Mouse (Mus musculus) G1E (cell line): ENCODE data around the gene Cdkn1b. TPM values are rescaled to one million over a fixed set of nuclear protein-coding genes. Genes with fewer than 3 reads are reported as not detected.

Experiments
- ATAC-seq: 2 replicates; pipeline ENCODE4 v1.8.0; 2016; ENCODE audit warnings: mild to moderate bottlenecking; ENCODE audit not compliant: insufficient number of reproducible peaks, poor library complexity, low FRiP score, severe bottlenecking; ENCODE audit errors: extremely low read depth
- DNase-seq: peaks from one replicate; pipeline ENCODE4 v3.0.0; 2012; ENCODE audit warnings: low spot score
- H3K27me3 ChIP-seq: 2 replicates; pipeline ENCODE4 v1.6.1; 2012; ENCODE audit warnings: mild to moderate bottlenecking, low read length, inconsistent platforms; ENCODE audit not compliant: insufficient read depth
- H3K36me3 ChIP-seq: replicated peaks from 2 replicates; pipeline ENCODE3; 2012; ENCODE audit warnings: mild to moderate bottlenecking, inconsistent platforms
- H3K4me1 ChIP-seq: 2 replicates; pipeline ENCODE4 v1.6.1; 2012; ENCODE audit warnings: low read depth, low read length, inconsistent platforms, mixed read lengths; ENCODE audit not compliant: insufficient read depth
- H3K4me3 ChIP-seq: 2 replicates; pipeline ENCODE4 v1.5.1; 2012; ENCODE audit warnings: low read depth, mild to moderate bottlenecking, inconsistent platforms, low read length, moderate library complexity, mixed read lengths
- H3K9me3 ChIP-seq: replicated peaks from 2 replicates; pipeline ENCODE4 v1.6.1; 2012; ENCODE audit warnings: inconsistent platforms
- CTCF ChIP-seq: IDR thresholded peaks from 2 replicates; pipeline ENCODE4 v1.5.1; 2012; ENCODE audit warnings: low read depth, low read length, inconsistent platforms, mixed read lengths
- GATA1 ChIP-seq: IDR thresholded peaks from 2 replicates; pipeline ENCODE4 v1.6.1; 2012; ENCODE audit warnings: borderline replicate concordance, low read length, inconsistent platforms, mixed read lengths
- GATA2 ChIP-seq: IDR thresholded peaks from 2 replicates; pipeline ENCODE4 v1.6.1; 2012; ENCODE audit warnings: low read depth, low read length, inconsistent platforms, borderline replicate concordance
- POLR2AphosphoS5 ChIP-seq: IDR thresholded peaks from 2 replicates; pipeline ENCODE4 v1.6.1; 2012; ENCODE audit warnings: low read depth, low read length, inconsistent platforms; ENCODE audit not compliant: insufficient replicate concordance
- TAL1 ChIP-seq: conservative IDR thresholded peaks from 2 replicates; pipeline ENCODE4 v1.6.1; 2012; ENCODE audit warnings: low read depth, low read length, inconsistent platforms, mixed read lengths
- polyA plus RNA-seq: library from polyadenylated mRNA; stranded (reverse); fragments of >175 nt; gene quantifications from 2 replicates; pipeline ENCODE4 v1.2.3, GENCODE M21; 2012
- total RNA-seq, 2 experiments: library from RNA; stranded (forward) in 1 of 2; stranded (reverse) in 1 of 2; fragments of 200-1000 nt in 1 of 2; fragments of >200 nt in 1 of 2; fragmentation: Nextera tagmentation in 1 of 2; gene quantifications; 2 replicates each; pipeline ENCODE4 v1.2.3; 2014 to 2017

The Cdkn1b gene
- total and polyA plus RNA-seq, 3 experiments = 34.8 to 88.8 (median 87.1) TPM

GRCm38 (mm10) chr6:134898095-134898965, 21.9 kb upstream of the Cdkn1b start, which contains the start of gene Gpr19:
TSS of gene Gpr19 (minus strand) at chr6:134898578.
- H3K36me3 ChIP-seq = peaks cover 26% of the 10 kb centered on the region
- H3K27me3 ChIP-seq = no peaks in the 10 kb centered on the region
- no peak for TF ChIP-seq GATA1
- no peak for TF ChIP-seq POLR2AphosphoS5
- TF ChIP-seq GATA2 = no peak
- TF ChIP-seq TAL1 = no peak
- TF ChIP-seq CTCF = no peak
- peak within 1 kb of the TSS; percentile 84 for H3K4me3 ChIP-seq
- ATAC-seq (peak; percentile 60), DNase-seq (peak; percentile 77)
- peaks cover 30% of the 10 kb centered on the region for H3K4me1 ChIP-seq
- no peaks in the 10 kb centered on the region for H3K9me3 ChIP-seq

GRCm38 (mm10) chr6:134903368-134903767, 16.8 kb upstream of the Cdkn1b start:
- ATAC-seq (no peak), DNase-seq (no peak)
- TF ChIP-seq GATA2 (no peak), TAL1 (no peak), POLR2AphosphoS5 (no peak), CTCF (no peak), GATA1 (no peak)
- no peaks in the 10 kb centered on the region for H3K36me3 ChIP-seq
- H3K4me1 ChIP-seq = peaks cover 17% of the 10 kb centered on the region
- H3K27me3 ChIP-seq = no peaks in the 10 kb centered on the region
- H3K9me3 ChIP-seq = no peaks in the 10 kb centered on the region
- no peak overlapping the region for H3K4me3 ChIP-seq

GRCm38 (mm10) chr6:134903891-134904884, 16.0 kb upstream of the Cdkn1b start:
- DNase-seq (no peak), ATAC-seq (no peak)
- Histone ChIP-seq H3K4me3 (no peak overlapping the region), H3K4me1 (peaks cover 16% of the 10 kb centered on the region), H3K36me3 (no peaks in the 10 kb centered on the region), H3K27me3 (no peaks in the 10 kb centered on the region), H3K9me3 (no peaks in the 10 kb centered on the region)
- TF ChIP-seq POLR2AphosphoS5 (no peak), CTCF (no peak), GATA2 (no peak), TAL1 (no peak), GATA1 (no peak)

GRCm38 (mm10) chr6:134905811-134906210, 14.4 kb upstream of the Cdkn1b start:
- Histone ChIP-seq H3K4me3 (no peak overlapping the region), H3K27me3 (no peaks in the 10 kb centered on the region), H3K4me1 (peaks cover 7% of the 10 kb centered on the region), H3K9me3 (no peaks in the 10 kb centered on the region), H3K36me3 (no peaks in the 10 kb centered on the region)
- DNase-seq (no peak), ATAC-seq (no peak)
- TF ChIP-seq GATA1 (no peak), POLR2AphosphoS5 (no peak), CTCF (no peak), TAL1 (no peak), GATA2 (no peak)

- Histone ChIP-seq H3K27me3 (no peaks in the 10 kb centered on the region), H3K4me3 (no peak overlapping the region), H3K36me3 (no peaks in the 10 kb centered on the region), H3K4me1 (peaks cover 43% of the 10 kb centered on the region), H3K9me3 (no peaks in the 10 kb centered on the region)
- DNase-seq (no peak), ATAC-seq (no peak)
- TF ChIP-seq GATA1 (no peak), CTCF (no peak), GATA2 (no peak), POLR2AphosphoS5 (no peak), TAL1 (no peak)
Observed at GRCm38 (mm10) chr6:134914523-134914922, 5.7 kb upstream of the Cdkn1b start.

GRCm38 (mm10) chr6:134916641-134917040, 3.6 kb upstream of the Cdkn1b start:
- H3K36me3 ChIP-seq = no peaks in the 10 kb centered on the region
- no peaks in the 10 kb centered on the region for H3K27me3 ChIP-seq
- DNase-seq = peak; percentile 16
- ATAC-seq = no peak
- H3K4me3 ChIP-seq = peak overlapping the region; percentile 66
- peaks cover 46% of the 10 kb centered on the region for H3K4me1 ChIP-seq
- TF ChIP-seq POLR2AphosphoS5 (no peak), TAL1 (no peak), GATA2 (no peak), CTCF (no peak), GATA1 (no peak)
- H3K9me3 ChIP-seq = no peaks in the 10 kb centered on the region
